Mouse (Mus musculus) layer of hippocampus, postnatal 10 days (tissue): ENCODE data around the gene Tgfb1. TPM values are rescaled to one million over a fixed set of nuclear protein-coding genes. Genes with fewer than 3 reads are reported as not detected.
"Not testable (repeated sequence)": the region's sequence is repeated elsewhere in the genome, so short reads cannot be mapped to it uniquely, and the experiment has no call there.

Experiments
- DNase-seq, 2 experiments: peaks; one replicate each; pipeline ENCODE4 v3.0.0; 2021; ENCODE audit warnings: low spot score in 2 of 2
- total RNA-seq, 2 experiments: library from RNA; stranded (reverse); gene quantifications; 2 replicates each; pipeline ENCODE4 v1.2.3; 2021

The Tgfb1 gene
- total RNA-seq, 2 experiments from 2014 or later: 11.0 to 12.9 TPM

DNA sequence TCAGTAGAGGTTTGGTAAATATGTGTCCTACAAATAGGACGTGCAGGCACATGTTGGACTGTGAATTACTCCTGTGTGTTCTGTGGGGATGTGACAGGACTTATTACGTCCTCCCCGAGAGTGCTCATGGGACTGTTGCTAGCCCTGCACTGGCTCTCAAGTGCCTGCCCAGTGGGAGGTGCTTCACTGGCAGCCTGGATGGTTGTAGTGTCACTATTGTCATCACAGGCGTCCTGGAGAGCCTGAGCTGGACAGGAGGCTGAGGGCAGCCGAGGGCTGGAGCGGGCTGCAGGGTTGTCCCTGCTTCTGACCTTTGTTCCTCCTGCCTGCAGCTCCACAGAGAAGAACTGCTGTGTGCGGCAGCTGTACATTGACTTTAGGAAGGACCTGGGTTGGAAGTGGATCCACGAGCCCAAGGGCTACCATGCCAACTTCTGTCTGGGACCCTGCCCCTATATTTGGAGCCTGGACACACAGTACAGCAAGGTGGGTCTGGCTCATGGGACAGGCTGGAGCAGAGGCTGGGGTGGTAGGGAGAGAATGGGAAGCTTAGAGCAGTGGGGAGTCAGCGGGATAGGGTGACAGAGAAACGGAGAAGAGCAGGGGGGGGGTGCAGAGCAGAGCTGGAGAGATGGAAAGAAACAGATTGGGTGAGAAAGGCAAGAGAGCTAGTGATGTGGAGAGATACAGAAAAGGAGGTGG is 17.1 kb downstream of the Tgfb1 start:
- DNase-seq: no peak

DNA sequence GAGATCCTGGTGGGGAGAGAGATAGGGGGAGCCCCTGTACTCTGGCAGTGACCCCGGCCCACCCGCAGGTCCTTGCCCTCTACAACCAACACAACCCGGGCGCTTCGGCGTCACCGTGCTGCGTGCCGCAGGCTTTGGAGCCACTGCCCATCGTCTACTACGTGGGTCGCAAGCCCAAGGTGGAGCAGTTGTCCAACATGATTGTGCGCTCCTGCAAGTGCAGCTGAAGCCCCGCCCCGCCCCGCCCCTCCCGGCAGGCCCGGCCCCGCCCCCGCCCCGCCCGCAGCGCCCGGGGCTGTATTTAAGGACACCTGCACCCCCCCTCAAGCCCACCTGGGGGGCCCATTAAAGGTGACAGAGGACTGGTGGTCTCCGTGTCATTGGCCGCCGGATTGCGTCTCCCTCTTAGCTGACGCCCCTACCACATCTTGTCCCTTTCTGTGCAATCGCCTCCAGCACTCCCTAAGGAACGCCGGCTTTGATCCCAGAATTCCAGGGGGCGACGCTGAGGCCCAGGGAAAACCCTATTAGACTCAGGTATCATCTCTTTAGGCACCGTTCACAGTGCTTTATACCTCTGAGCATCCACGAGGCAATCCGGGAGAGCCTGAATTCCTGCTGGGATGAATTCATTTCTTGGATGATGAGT is 18.0 kb downstream of the Tgfb1 start:
- no peak for DNase-seq

DNA sequence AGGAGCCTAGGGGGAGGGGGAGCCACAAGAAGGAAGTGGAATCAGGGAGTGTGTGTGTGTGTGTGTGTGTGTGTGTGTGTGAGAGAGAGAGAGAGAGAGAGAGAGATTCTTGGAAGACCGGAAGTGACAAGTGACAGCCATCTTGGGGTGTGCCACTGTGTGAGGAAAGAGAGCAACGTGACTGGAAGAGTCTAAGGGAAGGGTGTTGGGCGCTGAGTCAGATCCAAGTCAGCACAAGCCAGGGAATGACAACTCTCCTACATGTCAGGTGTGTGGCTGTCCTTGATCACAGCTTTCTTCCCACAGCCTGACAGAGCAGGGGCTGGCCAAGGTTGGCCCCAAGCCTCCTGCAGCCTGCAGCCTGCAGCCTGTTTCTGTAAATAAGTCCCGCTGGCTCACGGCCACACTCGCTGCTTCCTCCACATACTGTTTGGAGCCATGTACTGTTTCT is 19.0 kb downstream of the Tgfb1 start:
- no peak for DNase-seq

DNA sequence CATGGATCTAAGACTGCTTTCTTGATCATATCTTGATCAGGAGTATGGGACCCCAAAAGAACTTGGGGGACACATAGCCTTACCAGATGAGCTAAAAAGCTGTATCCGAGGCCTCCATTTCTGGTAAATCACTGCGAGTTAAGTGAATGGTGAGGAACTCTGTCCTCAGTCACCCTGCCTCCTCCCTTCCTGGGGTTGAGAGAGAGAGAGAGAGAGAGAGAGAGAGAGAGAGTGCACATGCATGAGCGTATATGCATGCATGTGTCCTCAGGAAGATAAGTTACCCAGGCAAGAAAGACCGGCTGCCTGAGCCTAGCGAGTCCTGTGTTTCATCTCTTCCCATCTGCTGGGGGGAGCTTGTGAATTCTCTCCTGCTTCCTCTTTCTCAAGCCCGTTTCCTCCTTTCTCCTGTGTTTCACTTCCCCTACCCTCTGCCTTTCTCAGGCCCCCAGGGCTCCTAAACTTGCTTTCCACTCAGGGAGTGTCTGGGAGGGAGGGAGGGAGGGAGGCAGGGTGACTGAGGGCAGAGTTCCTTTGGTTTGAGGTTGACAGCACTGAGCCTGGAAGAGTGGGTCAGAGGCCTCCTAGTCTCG is 19.9 kb downstream of the Tgfb1 start:
- no peak for DNase-seq

DNA sequence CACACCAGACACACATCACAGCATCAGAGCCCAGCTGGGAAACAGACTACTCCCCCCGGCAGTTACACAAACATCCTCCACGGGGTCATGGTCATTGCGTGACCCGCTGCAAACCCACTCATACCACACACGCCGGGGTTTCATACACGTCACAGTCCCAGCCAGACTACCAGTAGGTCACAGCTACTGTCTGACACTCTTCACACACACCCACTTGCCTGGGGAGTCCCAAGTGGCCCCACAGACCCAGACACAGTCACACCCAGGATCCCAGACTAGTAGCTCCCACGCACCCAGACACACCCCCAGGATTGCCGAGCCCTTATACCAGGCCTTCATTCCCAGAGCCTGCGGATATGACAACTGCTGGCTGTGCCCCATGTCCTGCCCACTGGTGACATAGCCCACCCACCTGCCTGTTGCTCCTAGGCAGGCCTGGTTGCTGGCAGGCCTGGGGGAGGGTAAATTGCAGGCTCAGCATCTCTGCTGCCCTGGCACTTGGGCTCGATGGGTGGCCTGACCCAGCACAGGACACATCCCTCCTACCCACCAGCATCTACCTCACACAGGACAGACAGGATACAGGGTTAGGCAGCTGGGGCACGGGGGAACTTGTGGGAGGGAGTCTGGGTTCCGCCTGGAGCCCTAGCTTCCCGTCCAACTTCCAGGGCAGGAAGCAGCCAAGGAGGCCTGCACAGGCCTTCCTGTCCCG is 20.9 kb downstream of the Tgfb1 start:
- DNase-seq: no peak

DNA sequence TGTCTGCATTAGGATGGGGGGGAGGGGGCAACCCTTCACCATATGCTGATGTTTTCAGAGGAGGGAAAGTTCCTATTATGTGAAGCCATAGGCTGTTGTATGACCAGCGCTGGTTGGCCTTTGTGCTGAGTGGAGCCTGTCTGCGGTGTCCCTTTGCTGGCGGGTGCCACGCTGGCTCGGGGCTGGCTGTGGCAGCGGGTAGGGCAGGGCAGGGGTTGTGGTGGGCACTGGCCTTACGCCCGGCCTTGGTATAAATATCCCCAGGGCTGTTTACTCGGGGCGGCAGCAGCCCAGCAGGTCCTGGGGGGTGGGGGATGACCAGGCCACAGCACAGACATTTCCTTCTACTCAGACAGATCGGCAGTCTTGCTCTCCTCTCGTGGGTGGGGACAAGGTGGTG is 23.2 kb downstream of the Tgfb1 start:
- DNase-seq: peak in 1 of 2 experiments; percentile 39

DNA sequence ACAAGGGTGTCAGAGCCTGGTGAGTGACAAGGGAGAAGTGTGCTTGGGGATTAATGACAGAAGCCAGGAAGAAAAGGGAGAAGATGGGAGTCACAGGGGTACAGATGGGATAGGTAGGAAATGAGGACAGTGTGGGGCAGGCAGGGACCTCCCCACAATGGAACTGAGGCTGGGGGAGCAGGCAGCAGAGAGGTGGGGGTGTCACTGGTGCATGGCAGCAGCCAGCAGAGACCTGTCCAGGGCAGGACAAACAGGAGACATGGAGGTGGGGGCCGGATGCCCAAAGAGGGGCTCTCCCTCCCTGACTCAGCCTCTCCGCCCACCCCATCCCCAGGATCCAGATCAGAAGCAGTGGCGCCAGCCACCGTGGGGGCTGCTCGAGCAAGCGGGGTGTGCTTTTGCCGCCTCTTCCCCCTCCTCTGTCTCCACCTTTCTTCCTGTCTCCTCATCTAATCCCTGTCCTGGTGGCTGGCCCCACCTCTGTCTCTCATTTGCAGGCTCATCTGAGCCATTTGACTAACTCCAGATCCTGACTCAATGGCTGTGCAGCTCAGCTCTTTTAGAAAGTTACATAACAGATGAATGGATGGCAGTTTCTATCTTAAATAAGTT is 23.8 kb downstream of the Tgfb1 start:
- peak in 1 of 2 experiments; percentile 29 for DNase-seq

DNA sequence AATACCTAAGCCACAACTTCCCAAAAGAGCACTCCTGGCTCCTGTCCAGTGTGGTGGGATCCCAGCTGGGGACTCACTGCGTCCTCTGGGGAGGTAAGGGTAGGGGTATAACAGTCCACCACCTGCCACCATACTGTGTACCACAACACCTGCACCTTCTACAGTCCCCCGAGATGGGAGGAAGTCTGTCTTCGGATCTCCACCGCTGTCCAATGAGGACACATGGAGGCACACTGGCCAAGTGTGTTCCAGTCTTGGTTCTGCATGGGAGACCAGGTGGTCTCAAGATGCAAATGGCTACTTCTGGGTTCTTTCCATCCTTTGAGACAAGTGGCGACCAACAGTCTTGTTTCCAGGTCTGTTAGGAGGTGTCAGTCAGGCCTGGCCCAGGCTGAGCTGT is 24.4 kb downstream of the Tgfb1 start:
- DNase-seq: peak in 1 of 2 experiments; percentile 29

DNA sequence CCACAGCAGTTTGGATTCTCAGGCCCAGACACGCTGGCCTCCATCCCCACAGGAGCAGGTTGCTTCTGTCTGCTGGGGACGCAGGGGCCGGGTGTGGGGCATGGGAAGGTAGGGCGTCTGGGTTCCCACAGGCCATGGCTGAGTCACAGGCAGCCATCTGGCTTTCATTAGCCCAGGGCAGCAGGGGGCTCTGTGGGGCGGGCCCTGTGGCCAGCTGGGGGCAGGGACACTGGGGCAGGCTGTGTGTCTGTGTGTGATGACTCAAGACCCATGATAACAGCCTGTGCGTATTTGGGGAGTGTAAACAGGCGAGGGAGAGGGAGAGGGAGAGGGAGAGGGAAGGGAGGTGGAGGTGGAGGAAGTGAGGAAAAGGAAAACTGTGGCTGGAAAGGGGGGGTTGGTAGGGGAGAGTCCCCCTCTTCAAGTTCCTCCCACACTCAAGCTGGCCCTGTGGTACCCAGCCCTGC is 25.0 kb downstream of the Tgfb1 start:
- no peak for DNase-seq

DNA sequence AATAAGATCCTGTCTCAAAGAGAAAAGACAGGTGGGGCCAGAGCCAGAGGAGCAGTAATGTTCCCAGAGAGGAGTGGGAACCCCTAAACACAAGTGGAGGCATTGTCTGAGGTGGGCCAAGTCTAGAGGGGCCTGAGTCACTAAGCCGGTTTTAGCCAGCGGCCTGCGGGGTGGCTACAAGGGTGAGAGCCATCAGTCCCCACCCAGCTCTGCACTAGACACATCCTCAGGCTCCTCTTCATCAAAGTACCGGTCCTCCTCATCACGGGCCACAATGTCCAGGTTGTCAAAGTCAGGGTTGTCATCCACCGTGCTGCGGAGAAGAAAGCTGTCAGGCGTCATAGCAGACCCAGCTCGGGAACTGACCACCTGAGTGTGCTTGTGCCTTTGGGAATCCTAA is 26.0 kb downstream of the Tgfb1 start:
- DNase-seq: no peak

DNA sequence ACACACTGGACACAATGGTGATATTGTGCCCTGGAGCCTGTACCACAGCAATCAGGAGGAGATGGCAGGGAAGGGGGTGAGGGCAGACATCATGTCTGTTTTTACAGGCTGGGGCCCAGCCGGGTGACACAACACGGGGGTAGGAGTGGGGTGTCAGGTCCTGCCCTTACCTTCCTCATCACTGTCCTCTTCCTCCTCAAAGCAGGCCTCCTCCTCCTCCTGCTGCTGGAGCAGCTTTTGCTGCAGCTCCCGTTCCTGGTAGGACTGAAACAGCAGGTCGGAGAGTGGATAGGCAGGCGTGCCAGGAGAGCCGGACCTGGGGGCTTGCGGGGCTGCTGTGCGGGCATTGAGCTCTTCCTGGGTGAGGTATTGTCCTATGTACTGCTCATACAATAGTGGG is 27.8 kb downstream of the Tgfb1 start:
- no peak for DNase-seq

DNA sequence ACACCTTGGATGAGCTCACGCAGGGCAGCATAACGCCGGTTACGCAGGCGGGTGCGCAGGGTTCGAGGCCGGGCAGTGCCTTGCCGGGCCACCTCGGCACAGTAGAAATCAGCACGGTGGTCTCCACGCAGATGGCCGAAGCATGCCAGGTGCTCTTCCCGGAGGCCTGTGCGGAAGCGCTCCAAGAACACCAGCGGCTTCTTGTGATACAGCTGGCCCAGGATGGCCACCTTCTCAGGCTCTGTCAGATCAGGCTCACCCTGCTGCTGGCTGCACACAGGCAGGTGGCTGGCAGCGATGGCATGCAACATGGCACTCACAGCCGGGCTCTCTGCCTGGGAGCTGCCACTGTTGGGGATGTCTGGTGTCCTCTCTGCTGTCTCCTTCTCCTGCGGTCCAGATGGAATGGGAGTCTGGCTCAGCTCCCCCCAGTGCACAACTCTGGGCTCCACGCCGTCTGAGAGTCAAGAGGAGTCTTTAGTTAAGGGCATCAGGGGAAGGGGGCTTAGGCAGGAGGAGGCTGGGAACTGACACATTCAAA is 29.0 kb downstream of the Tgfb1 start:
- peak; percentile 59 to 66 for DNase-seq

DNA sequence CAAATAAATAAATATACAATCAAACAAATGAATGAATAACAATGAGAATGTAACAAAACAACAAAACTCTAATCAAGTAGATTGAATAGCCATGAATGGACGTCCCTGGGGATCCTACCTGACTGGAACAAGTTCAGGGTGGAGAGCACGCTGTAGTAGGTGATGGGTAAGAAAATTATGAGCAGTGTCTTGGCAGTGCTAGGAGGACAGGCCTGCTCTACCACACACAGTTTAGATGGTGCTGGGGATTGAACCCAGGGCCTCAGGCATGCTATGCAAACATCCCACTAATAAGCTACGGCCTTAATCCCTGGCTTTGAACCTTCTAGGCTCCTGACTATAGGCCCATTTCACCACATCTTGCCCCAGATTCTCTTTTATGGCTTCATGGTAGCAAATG is 30.7 kb downstream of the Tgfb1 start:
- DNase-seq: no peak

DNA sequence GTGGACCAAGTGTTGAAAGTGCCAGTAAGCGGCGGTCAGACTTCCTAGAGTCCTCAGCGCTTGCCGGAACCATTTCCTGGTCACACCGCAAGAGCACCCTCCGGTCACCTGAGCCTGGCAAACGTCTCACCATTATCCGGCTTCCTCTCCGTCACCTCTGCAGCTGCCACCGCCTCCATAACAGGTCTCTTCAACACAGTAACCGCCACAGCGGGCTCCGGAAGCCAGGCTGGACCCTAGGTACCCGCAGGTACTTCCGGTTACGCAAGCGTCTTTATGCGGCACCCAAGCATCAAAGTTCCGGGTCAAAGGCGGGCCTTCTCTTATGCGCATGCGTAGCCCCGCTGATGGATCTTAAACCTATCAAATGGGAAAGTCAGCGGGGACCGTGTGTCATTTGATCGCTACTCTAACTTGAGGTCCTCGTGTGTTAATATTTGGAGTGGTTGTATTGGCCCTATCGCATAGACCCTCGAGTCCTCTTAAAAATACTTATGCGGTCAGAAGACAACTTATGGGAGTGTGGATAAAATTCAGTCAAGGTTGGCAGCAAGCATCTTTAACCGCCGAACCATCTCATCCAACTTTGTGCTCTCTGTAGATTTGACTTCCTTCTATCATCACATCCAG is 32.1 kb downstream of the Tgfb1 start, which contains the start of gene Ccdc97:
TSS of gene Ccdc97 (minus strand) at position 301 of the 630 bp plus-strand sequence.
- DNase-seq: peak; percentile 93 to 94

DNA sequence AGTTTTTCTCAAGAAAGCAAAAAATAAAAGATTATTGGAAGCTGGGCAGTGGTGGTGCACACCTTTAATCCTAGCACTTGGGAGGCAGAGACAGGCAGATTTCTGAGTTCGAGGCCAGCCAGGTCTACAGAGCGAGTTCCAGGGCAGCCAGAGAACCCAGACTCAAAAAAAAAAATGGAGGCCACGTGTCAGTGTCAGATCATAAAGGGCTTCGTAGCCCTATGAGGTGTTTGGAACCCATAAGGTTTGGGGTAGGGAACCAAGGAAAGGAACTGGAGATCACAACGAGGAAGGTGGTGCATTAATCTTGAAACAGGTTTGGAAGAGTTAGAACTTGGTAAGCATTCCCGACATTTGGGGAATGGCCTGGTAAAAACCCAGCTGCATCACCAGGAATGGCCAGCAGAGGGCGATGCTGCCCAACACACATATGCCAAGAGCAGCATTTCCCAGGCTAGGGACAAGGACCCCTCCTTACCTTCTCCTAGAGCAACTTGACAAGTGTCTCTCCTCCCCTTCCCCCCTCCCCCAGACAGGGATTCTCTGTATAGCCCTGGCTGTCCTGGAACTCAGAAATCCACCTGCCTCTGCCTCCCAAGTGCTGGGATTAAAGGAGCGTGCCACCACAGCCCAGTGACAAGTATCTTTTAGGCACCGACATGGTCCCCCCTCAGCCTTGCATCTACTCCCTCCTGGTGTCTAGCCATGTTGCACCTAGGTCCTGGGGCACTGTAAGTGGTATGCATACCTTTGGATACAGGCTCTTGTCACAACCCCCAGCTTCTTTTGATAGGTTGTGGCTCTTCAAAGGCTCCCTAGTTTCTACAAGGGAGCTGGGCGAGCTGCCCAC is 33.2 kb downstream of the Tgfb1 start:
- peak; percentile 86 to 87 for DNase-seq

DNA sequence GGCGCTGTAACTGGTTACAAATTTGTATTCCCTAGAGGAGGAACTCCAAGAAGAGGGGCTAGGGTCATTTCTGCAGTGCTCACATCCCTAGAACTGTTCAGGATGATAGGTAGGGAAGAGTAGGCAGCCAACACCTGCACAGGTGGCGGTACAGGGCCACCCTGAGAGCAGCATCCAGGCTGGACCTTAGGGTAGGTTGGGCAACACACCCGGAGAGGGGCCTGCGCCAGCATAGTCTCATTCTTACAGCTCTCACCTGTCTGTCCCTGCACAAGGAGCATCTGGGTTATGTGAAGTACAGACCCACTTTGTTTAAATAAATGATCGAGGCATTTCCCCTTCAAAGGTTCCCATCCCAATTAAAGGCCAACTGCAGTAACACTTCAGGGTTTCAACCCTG is 34.0 kb downstream of the Tgfb1 start:
- DNase-seq: no peak

DNA sequence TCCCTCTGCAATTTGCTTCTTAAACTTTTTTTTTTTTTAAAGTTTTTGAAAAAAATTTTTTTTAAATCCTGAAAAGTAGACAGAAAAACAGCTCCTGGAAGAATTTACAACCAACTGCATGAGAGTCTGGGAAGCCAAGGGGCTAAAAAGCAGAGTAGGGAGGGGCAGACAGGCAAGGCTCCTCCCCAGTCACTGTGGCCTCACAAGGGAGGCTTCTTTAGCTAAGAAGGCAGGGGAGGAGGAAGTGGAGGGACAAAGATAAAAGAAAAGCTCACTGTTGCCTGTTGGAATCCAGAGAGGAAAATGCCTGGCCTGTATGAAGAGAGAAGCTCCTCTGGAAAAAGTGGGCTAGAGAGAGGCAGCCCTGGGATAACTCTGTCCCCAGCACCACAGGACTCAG is 35.0 kb downstream of the Tgfb1 start:
- DNase-seq: not testable (repeated sequence)

DNA sequence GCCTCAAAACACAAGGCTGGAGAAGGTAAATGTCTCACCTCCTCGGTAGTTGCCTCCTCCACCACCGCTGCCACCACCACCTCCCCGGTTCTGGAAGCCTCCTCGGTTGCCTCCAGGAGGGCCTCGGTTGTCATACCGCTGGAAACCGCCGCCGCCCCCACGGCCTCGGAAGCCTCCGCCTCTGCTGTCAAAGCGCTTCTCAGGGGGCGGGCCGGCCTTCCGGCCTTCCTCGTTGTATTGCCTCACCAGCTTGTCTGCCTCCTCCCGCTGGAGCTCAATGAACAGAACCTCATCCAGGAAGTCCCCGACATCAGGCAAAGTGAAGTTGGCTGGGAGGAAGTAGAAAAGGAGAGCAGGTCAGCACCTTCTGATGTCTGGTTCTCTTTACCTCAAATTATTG is 39.1 kb downstream of the Tgfb1 start:
- DNase-seq: no peak

DNA sequence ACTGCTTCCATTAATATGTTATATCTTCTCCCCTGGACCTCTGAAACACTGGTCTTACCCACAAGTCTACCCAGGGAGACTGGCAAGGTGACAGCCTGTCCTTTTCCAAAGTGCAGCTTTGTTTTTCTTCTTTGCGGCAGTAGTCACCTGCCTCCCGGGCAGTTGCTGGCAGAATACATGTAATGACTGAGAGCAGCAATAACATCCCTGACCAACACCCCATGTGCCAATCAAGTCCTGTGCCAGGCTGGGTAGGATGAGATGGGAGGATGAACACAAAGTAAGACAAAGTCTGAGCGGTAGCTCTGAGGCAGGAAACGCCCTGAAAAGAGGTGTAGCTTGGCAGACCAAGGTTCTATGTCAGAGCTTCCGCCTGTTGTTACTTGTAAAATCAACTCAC is 41.0 kb downstream of the Tgfb1 start:
- DNase-seq: no peak

DNA sequence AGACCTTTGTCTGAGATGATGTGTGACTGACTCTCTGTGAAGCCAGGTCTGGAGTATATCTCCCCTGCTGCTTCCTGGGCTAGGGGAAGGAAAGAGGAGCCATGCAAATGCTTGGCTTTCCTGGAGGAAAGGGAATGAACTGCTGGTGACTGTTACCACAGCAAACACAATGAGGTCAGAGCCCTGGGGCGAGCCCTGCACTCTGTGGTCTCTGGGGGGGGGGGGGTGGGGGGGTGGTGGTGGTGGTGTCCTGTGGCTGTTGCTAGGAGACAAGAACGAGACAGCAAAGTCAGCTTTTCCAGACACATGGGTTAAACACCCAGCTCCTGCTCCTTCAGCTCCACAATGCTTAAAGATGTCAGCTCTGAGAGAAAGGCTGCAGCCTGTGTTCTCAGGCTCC is 42.6 kb downstream of the Tgfb1 start:
- DNase-seq: no peak
